In the genomic region with DNA sequence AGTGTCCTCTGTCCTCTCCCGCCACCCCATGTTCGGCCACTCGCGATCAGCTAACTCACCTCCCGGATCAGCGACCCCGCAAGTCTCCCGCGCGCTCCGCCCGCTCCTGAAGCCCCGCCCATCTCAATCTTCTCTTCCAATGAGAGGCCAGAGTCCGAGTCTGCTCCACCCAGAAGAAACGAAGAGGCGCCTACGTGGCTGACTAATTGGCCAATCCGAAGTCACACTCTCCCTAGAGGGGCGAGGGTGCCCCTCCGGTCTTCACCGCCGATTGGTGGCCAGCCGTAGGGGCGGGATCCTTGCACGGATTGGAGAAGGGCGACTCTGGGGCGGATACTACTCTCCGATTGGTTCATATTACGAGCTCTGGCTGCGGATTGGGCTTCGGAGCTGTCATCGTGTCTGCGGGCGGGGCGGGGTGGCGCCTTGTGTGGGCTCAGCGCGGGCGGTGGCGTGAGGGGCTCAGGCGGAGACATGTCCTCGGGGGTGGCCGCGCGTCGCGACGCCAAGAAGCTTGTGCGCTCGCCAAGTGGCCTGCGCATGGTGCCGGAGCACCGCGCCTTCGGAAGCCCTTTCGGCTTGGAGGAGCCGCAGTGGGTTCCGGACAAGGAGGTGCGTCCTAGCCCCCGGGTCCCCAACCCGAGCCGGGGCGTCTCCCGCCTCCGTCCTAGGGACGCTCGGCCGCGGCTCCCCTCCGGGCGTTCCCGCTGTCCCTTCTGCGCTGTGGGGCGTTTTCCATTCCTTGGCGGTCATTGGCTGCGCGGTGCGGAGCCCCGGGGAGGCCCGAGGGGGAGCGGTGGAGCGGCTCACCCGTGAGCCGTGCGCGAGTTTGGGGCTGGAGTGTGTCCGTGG, we compare ENCODE assay signal across 8 mouse cellular contexts. TPM values are rescaled to one million over a fixed set of nuclear protein-coding genes. Genes with fewer than 3 reads are reported as not detected.
DNase-seq lines count a peak whose midpoint lies in the region; ATAC-seq and TF ChIP-seq lines count a peak whose summit lies in the region.

Xrcc3 (minus strand) TSS at position 108 of the 852 bp plus-strand sequence.
Zfyve21 (plus strand) TSS at position 405 of the 852 bp plus-strand sequence.

- WGBS in forebrain, embryonic 11.5 days: under 1% methylated on average over 87 of the region's 87 CpGs
- WGBS in heart, embryonic 16.5 days: under 1% methylated on average over 87 of the region's 87 CpGs
- under 1% methylated on average over 87 of the region's 87 CpGs for WGBS in liver, embryonic 15.5 days (ENCODE audit: insufficient replicate concordance)
- under 1% methylated on average over 87 of the region's 87 CpGs for WGBS in neural tube, embryonic 12.5 days

- H3K27me3 ChIP-seq in CH12.LX (replicated peaks): no peaks in the 10 kb centered on the region
- no peaks in the 10 kb centered on the region for H3K27me3 ChIP-seq in forebrain, embryonic 11.5 days (ENCODE audit: control insufficient read depth, insufficient read depth, low read length)
- no peaks in the 10 kb centered on the region for H3K27me3 ChIP-seq in heart, embryonic 16.5 days (ENCODE audit: control insufficient read depth, insufficient read depth, low read length)
- no peaks in the 10 kb centered on the region for H3K27me3 ChIP-seq in liver, embryonic 15.5 days
- H3K27me3 ChIP-seq in neural tube, embryonic 12.5 days (replicated peaks): no peaks in the 10 kb centered on the region

- no peak for TF ChIP-seq CTCF in CH12.LX (conservative IDR thresholded peaks at IDR 0.05 in 1 of 2, IDR thresholded peaks at IDR 0.05 in 1 of 2; ENCODE audit: low read depth in 2 of 2, low read length in 2 of 2)

- dilution Hi-C loops in CH12.LX (cut with MboI; ENCODE audit: extremely low pct_ligation_motif_present, extremely low pct_unique_long_range_greater_than_20kb, low sequenced_read_pairs): no loop called here

- H3K9ac ChIP-seq in CH12.LX (ENCODE audit: insufficient read depth, low read depth): peak within 1 kb of the TSS; percentile 84
- peak within 1 kb of the TSS; percentile 73 for H3K9ac ChIP-seq in forebrain, embryonic 11.5 days (ENCODE audit: low read length)
- peak within 1 kb of the TSS; percentile 86 for H3K9ac ChIP-seq in heart, embryonic 16.5 days (ENCODE audit: low read length)
- peak within 1 kb of the TSS; percentile 82 for H3K9ac ChIP-seq in liver, embryonic 15.5 days
- H3K9ac ChIP-seq in neural tube, embryonic 12.5 days: peak within 1 kb of the TSS; percentile 68

- H3K9me3 ChIP-seq in CH12.LX (replicated peaks; ENCODE audit: low read length): no peaks in the 10 kb centered on the region
- no peaks in the 10 kb centered on the region for H3K9me3 ChIP-seq in forebrain, embryonic 11.5 days (ENCODE audit: control insufficient read depth, low read length)
- no peaks in the 10 kb centered on the region for H3K9me3 ChIP-seq in heart, embryonic 16.5 days (replicated peaks; ENCODE audit: control insufficient read depth, low read length)
- H3K9me3 ChIP-seq in liver, embryonic 15.5 days (replicated peaks): no peaks in the 10 kb centered on the region
- H3K9me3 ChIP-seq in neural tube, embryonic 12.5 days: no peaks in the 10 kb centered on the region

- in situ Hi-C loops in CH12.LX (cut with MboI; ENCODE audit: low pct_ligation_motif_present, low pct_unique_long_range_greater_than_20kb, low sequenced_read_pairs): no loop called here

- TF ChIP-seq POLR2A in CH12.LX (IDR thresholded peaks at IDR 0.05; ENCODE audit: low read depth, low read length): peak; percentile 69

- H3K4me2 ChIP-seq in CH12.LX (ENCODE audit: insufficient read depth, low read depth, poor library complexity, severe bottlenecking): peak within 1 kb of the TSS; percentile 85
- peak within 1 kb of the TSS; percentile 76 for H3K4me2 ChIP-seq in forebrain, embryonic 11.5 days (ENCODE audit: low read depth, low read length, severe bottlenecking)
- H3K4me2 ChIP-seq in heart, embryonic 16.5 days (ENCODE audit: low read depth, low read length): peak within 1 kb of the TSS; percentile 95
- peak within 1 kb of the TSS; percentile 89 for H3K4me2 ChIP-seq in liver, embryonic 15.5 days
- peak within 1 kb of the TSS; percentile 80 for H3K4me2 ChIP-seq in neural tube, embryonic 12.5 days (replicated peaks)

- peak; percentile 99 for ATAC-seq in forebrain, embryonic 11.5 days (replicated peaks; ENCODE audit: low FRiP score)
- peak; percentile 97 for ATAC-seq in heart, embryonic 16.5 days (replicated peaks; ENCODE audit: extremely low read depth, insufficient read depth, low FRiP score)
- peak; percentile 94 for ATAC-seq in liver, embryonic 15.5 days (ENCODE audit: insufficient read depth)
- ATAC-seq in neural tube, embryonic 12.5 days (ENCODE audit: low FRiP score, low read depth): peak; percentile 99

- TF ChIP-seq EP300 in CH12.LX (IDR thresholded peaks at IDR 0.05; ENCODE audit: low read length): no peak

- H3K79me2 ChIP-seq in CH12.LX (replicated peaks; ENCODE audit: control insufficient read depth, extremely low read depth, insufficient read depth, poor library complexity, severe bottlenecking): no peaks in the 10 kb centered on the region

- no peak within 1 kb of the TSS for H3K27ac ChIP-seq in CH12.LX (ENCODE audit: insufficient read depth, low read depth)
- H3K27ac ChIP-seq in forebrain, embryonic 11.5 days (ENCODE audit: low read depth, low read length): peak within 1 kb of the TSS; percentile 74
- peak within 1 kb of the TSS; percentile 97 for H3K27ac ChIP-seq in heart, embryonic 16.5 days (ENCODE audit: low read length)
- peak within 1 kb of the TSS; percentile 98 for H3K27ac ChIP-seq in liver, embryonic 15.5 days (replicated peaks)
- peak within 1 kb of the TSS; percentile 32; the same call in 1 of the 2 replicates for H3K27ac ChIP-seq in neural tube, embryonic 12.5 days

- peak; percentile 99 for DNase-seq in CH12.LX (ENCODE audit: extremely low read depth)
- peak; percentile 98 for DNase-seq in c-Kit-positive CD71-positive TER-119-negative erythroid progenitor cells, embryonic 14.5 days (ENCODE audit: low read depth)
- DNase-seq in forebrain, embryonic 11.5 days (ENCODE audit: low spot score): peak; percentile 99
- DNase-seq in kidney, postnatal 36 days: peak; percentile 96 to 99
- peak; percentile 99 for DNase-seq in telencephalon, adult 2 months (ENCODE audit: low read depth, low spot score)

- peak within 1 kb of the TSS; percentile 76 to 82 (median 78) for H3K4me3 ChIP-seq in CH12.LX (replicated peaks in 1 of 3; ENCODE audit: low read depth in 2 of 3, low read length in 2 of 3, poor library complexity in 1 of 3)
- peak within 1 kb of the TSS; percentile 67 for H3K4me3 ChIP-seq in forebrain, embryonic 11.5 days (ENCODE audit: low read depth, low read length)
- H3K4me3 ChIP-seq in heart, embryonic 16.5 days (ENCODE audit: low read length): peak within 1 kb of the TSS; percentile 64
- peak within 1 kb of the TSS; percentile 77 for H3K4me3 ChIP-seq in liver, embryonic 15.5 days (replicated peaks)
- H3K4me3 ChIP-seq in neural tube, embryonic 12.5 days: peak within 1 kb of the TSS; percentile 62

- peaks cover 12 to 36% of the 10 kb centered on the region in 2 experiments for H3K36me3 ChIP-seq in CH12.LX (replicated peaks in 1 of 2; ENCODE audit: control insufficient read depth in 1 of 2, insufficient read depth in 1 of 2, low read length in 1 of 2)
- no peaks in the 10 kb centered on the region for H3K36me3 ChIP-seq in forebrain, embryonic 11.5 days (ENCODE audit: control insufficient read depth, insufficient read depth, low read length)
- no peaks in the 10 kb centered on the region for H3K36me3 ChIP-seq in heart, embryonic 16.5 days (ENCODE audit: control insufficient read depth, insufficient read depth)
- H3K36me3 ChIP-seq in liver, embryonic 15.5 days (replicated peaks): peaks cover 16% of the 10 kb centered on the region
- no peaks in the 10 kb centered on the region for H3K36me3 ChIP-seq in neural tube, embryonic 12.5 days

- TF ChIP-seq RAD21 in CH12.LX (IDR thresholded peaks at IDR 0.05; ENCODE audit: low read depth, low read length): no peak

- peaks cover 16 to 37% of the 10 kb centered on the region in 2 experiments for H3K4me1 ChIP-seq in CH12.LX (ENCODE audit: control insufficient read depth in 1 of 2, insufficient read depth in 2 of 2)
- peaks cover 21% of the 10 kb centered on the region for H3K4me1 ChIP-seq in forebrain, embryonic 11.5 days (replicated peaks; ENCODE audit: control insufficient read depth, insufficient read depth, low read length)
- H3K4me1 ChIP-seq in heart, embryonic 16.5 days (ENCODE audit: control insufficient read depth, insufficient read depth, low read length): peaks cover 39% of the 10 kb centered on the region
- peaks cover 89% of the 10 kb centered on the region for H3K4me1 ChIP-seq in liver, embryonic 15.5 days (replicated peaks)
- peaks cover 39% of the 10 kb centered on the region for H3K4me1 ChIP-seq in neural tube, embryonic 12.5 days

TF ChIP-seq in CH12.LX, 34 proteins besides CTCF, POLR2A, EP300 and RAD21 (continues in another document):
- TF ChIP-seq IRF4 (IDR thresholded peaks at IDR 0.05; ENCODE audit: low read depth, low read length): peak; percentile 43; the same call in 1 of the 2 replicates
- TF ChIP-seq MYC (IDR thresholded peaks at IDR 0.05; ENCODE audit: low read depth, low read length): no peak
- no peak for TF ChIP-seq ZC3H11A (IDR thresholded peaks at IDR 0.05; ENCODE audit: low read depth, low read length)
- TF ChIP-seq ZNF384 (IDR thresholded peaks at IDR 0.05; ENCODE audit: low read depth, low read length): no peak
- peak; percentile 48; the same call in 1 of the 2 replicates for TF ChIP-seq ELF1 (IDR thresholded peaks at IDR 0.05; ENCODE audit: low read depth, low read length)
- no peak for TF ChIP-seq CHD1 (IDR thresholded peaks at IDR 0.05; ENCODE audit: low read depth, low read length)
- TF ChIP-seq MXI1 (IDR thresholded peaks at IDR 0.05; ENCODE audit: low read depth, low read length): peak; percentile 84; the same call in 1 of the 2 replicates

RNA-seq across cellular contexts. Expression of gene Xrcc3, which starts in this region (rescaled TPM):
- total RNA-seq in CH12.LX (2012; rRNA removed) (16.3 and 21.8 TPM in 2 replicates), CH12.LX (2014; rRNA removed) (7.4 and 11.8 TPM in 2 replicates)
- polyA plus RNA-seq in CH12.LX (2012; ENCODE audit: insufficient read length, low read depth): 12.9 and 13.3 TPM in 2 replicates
- 19.6 and 20.1 TPM in 2 replicates for polyA plus RNA-seq in forebrain, embryonic 11.5 days (2014; fragmentation: Nextera tagmentation; extraction: Ambion mirVana)
- 5.6 and 6.7 TPM in 2 replicates for polyA plus RNA-seq in heart, embryonic 16.5 days (2015; fragmentation: Nextera tagmentation; extraction: Ambion mirVana)
- polyA plus RNA-seq in liver, embryonic 15.5 days (2015; fragmentation: Nextera tagmentation; extraction: Ambion mirVana): 5.1 and 5.7 TPM in 2 replicates
- polyA plus RNA-seq in neural tube, embryonic 12.5 days (2016; fragmentation: Nextera tagmentation; extraction: Ambion mirVana): 5.5 and 7.5 TPM in 2 replicates

RNA-seq across cellular contexts. Expression of gene Zfyve21, which starts in this region (rescaled TPM):
- total RNA-seq in CH12.LX (2012; rRNA removed) (5.9 and 8.4 TPM in 2 replicates), CH12.LX (2014; rRNA removed) (6.3 and 7.6 TPM in 2 replicates)
- polyA plus RNA-seq in CH12.LX (2012; ENCODE audit: insufficient read length, low read depth): 3.3 and 4.1 TPM in 2 replicates
- polyA plus RNA-seq in forebrain, embryonic 11.5 days (2014; fragmentation: Nextera tagmentation; extraction: Ambion mirVana): 66.5 and 68.4 TPM in 2 replicates
- polyA plus RNA-seq in heart, embryonic 16.5 days (2015; fragmentation: Nextera tagmentation; extraction: Ambion mirVana): 111 and 124 TPM in 2 replicates
- polyA plus RNA-seq in liver, embryonic 15.5 days (2015; fragmentation: Nextera tagmentation; extraction: Ambion mirVana): 64.4 and 78.6 TPM in 2 replicates
- 48.8 and 50.9 TPM in 2 replicates for polyA plus RNA-seq in neural tube, embryonic 12.5 days (2016; fragmentation: Nextera tagmentation; extraction: Ambion mirVana)
